Mouse (Mus musculus): ENCODE results near the gene Slc6a14.

The Slc6a14 gene

GRCm38 (mm10) chrX:21714829-21715228 is at the start of gene Slc6a14:
Slc6a14 (plus strand) TSS chrX:21714896.
- DNase-seq = no peak

- DNase-seq = no peak
These were observed 43.8 kb upstream of the Slc6a14 start for GRCm38 (mm10) chrX:21670896-21671295.

- DNase-seq = no peak
These were observed 19.5 kb upstream of the Slc6a14 start for GRCm38 (mm10) chrX:21695220-21695619.

GRCm38 (mm10) chrX:21695687-21696086 is 19.0 kb upstream of the Slc6a14 start:
- DNase-seq = no peak

GRCm38 (mm10) chrX:21701646-21702045 is 13.1 kb upstream of the Slc6a14 start:
- DNase-seq = no peak

- DNase-seq = no peak
These were observed 10.2 kb upstream of the Slc6a14 start for GRCm38 (mm10) chrX:21704470-21704869.

GRCm38 (mm10) chrX:21715293-21715692 is 597 bp downstream of the Slc6a14 start:
- no peak for DNase-seq

- no peak for DNase-seq
These were observed 2.2 kb downstream of the Slc6a14 start for GRCm38 (mm10) chrX:21716885-21717284.

GRCm38 (mm10) chrX:21744997-21745396 is 30.3 kb downstream of the Slc6a14 start, which contains the start of gene Gm28269:
Gm28269 (minus strand) TSS chrX:21745097.
- no peak for DNase-seq
